Mouse (Mus musculus) heart, postnatal 0 days (tissue): ENCODE measurements around the gene Pakap. TPM values are rescaled to one million over a fixed set of nuclear protein-coding genes. Genes with fewer than 3 reads are reported as not detected.
A peak's percentile ranks its signal among the peaks of the same experiment; 100 is the strongest.

Source experiments
- ATAC-seq: fragments of 200-750 bp; cut with Nextera tagmentation; 2 replicates; pipeline ENCODE4 v1.8.0; 2017; ENCODE audit warnings: low read depth, moderate number of reproducible peaks, moderate library complexity; ENCODE audit not compliant: insufficient read depth
- DNase-seq: peaks from one replicate; pipeline ENCODE4 v3.0.0-alpha.2; 2016; ENCODE audit warnings: low spot score
- H3K27ac ChIP-seq: fragments of 300-500 bp; sonication (generic); 2 replicates; pipeline ENCODE4 v1.5.1; 2014; ENCODE audit warnings: low read depth, mild to moderate bottlenecking
- H3K27me3 ChIP-seq: fragments of 300-500 bp; sonication (generic); 2 replicates; pipeline ENCODE4 v1.6.1; 2014; ENCODE audit warnings: low read length, mixed read lengths; ENCODE audit not compliant: control insufficient read depth, insufficient read depth
- H3K36me3 ChIP-seq: fragments of 300-500 bp; sonication (generic); replicated peaks from 2 replicates; pipeline ENCODE4 v1.6.1; 2014; ENCODE audit warnings: low read length, mixed read lengths; ENCODE audit not compliant: control insufficient read depth, insufficient read depth
- H3K4me1 ChIP-seq: fragments of 300-500 bp; sonication (generic); 2 replicates; pipeline ENCODE4 v1.6.1; 2014; ENCODE audit warnings: antibody characterized with exemption; ENCODE audit not compliant: control insufficient read depth, insufficient read depth
- H3K4me2 ChIP-seq: fragments of 300-500 bp; sonication (generic); 2 replicates; pipeline ENCODE4 v1.6.1; 2014; ENCODE audit warnings: low read depth, mild to moderate bottlenecking, low read length, moderate library complexity
- H3K4me3 ChIP-seq: fragments of 300-500 bp; sonication (generic); 2 replicates; pipeline ENCODE4 v1.5.1; 2014; ENCODE audit warnings: low read depth, low read length
- H3K9ac ChIP-seq: fragments of 300-500 bp; sonication (generic); replicated peaks from 2 replicates; pipeline ENCODE4 v1.6.1; 2014; ENCODE audit warnings: low read depth, low read length, mixed read lengths
- H3K9me3 ChIP-seq: fragments of 300-500 bp; sonication (generic); replicated peaks from 2 replicates; pipeline ENCODE4 v1.6.1; 2016; ENCODE audit warnings: low read length; ENCODE audit not compliant: control insufficient read depth
- CTCF ChIP-seq: IDR thresholded peaks from 2 replicates; pipeline ENCODE4 v1.5.1; 2016; ENCODE audit warnings: antibody characterized with exemption, control low read depth, low read depth
- EP300 ChIP-seq: IDR thresholded peaks from 2 replicates; pipeline ENCODE4 v1.6.1; 2016; ENCODE audit warnings: antibody characterized with exemption, low read depth
- WGBS: fragments of 180-500 bp; shearing (Covaris S2); extraction: QIAGEN DNeasy Blood & Tissue Kit; methylation state at CpG from one replicate; pipeline ENCODE4 v1.1.7; 2014; 5-methylcytosine and 5-hydroxymethylcytosine counted together
- polyA plus RNA-seq: library from polyadenylated mRNA; unstranded; fragments of >200 nt; fragmentation: Nextera tagmentation; extraction: Ambion mirVana; gene quantifications from 2 replicates; pipeline ENCODE4 v1.2.1, GENCODE M21; 2015
- total RNA-seq: library from RNA; depleted of rRNA; stranded (reverse); fragments of >200 nt; gene quantifications from 2 replicates; pipeline ENCODE4 v1.2.3, GENCODE M21; 2014; ENCODE audit warnings: low replicate concordance

Gene Pakap
- total and polyA plus RNA-seq, 2 experiments from 2014 or later: 21.1 to 43.7 TPM

GRCm38 (mm10) chr4:57809449-57809848 is 241.5 kb downstream of the Pakap start:
- no peak overlapping the region for H3K4me3 ChIP-seq
- H3K4me1 ChIP-seq: peaks cover 33% of the 10 kb centered on the region
- DNase-seq: no peak
- no peak overlapping the region for H3K4me2 ChIP-seq
- no peak for ATAC-seq
- peaks cover 17% of the 10 kb centered on the region; the same call in 1 of the 2 replicates for H3K36me3 ChIP-seq
- no peaks in the 10 kb centered on the region for H3K27me3 ChIP-seq
- WGBS: 60% methylated on average over 4 of the region's 4 CpGs
- no peak for TF ChIP-seq EP300
- TF ChIP-seq CTCF: no peak
- H3K9ac ChIP-seq: no peak overlapping the region
- H3K27ac ChIP-seq: peak overlapping the region; percentile 53
- H3K9me3 ChIP-seq: no peaks in the 10 kb centered on the region

- no peak overlapping the region for H3K4me3 ChIP-seq
- H3K4me1 ChIP-seq: peaks cover 26% of the 10 kb centered on the region
- peaks cover 16% of the 10 kb centered on the region; the same call in 1 of the 2 replicates for H3K36me3 ChIP-seq
- no peak for TF ChIP-seq CTCF
- no peak for TF ChIP-seq EP300
- DNase-seq: no peak
- H3K4me2 ChIP-seq: no peak overlapping the region
- ATAC-seq: no peak
- WGBS: 72% methylated on average over 1 of the region's 1 CpGs
- H3K27ac ChIP-seq: peak overlapping the region; percentile 79
- H3K9ac ChIP-seq: no peak overlapping the region
- no peaks in the 10 kb centered on the region for H3K9me3 ChIP-seq
- no peaks in the 10 kb centered on the region for H3K27me3 ChIP-seq
Observed at GRCm38 (mm10) chr4:57812075-57812474, 244.1 kb downstream of the Pakap start.

- DNase-seq (peak; percentile 77), ATAC-seq (peak; percentile 87)
- Histone ChIP-seq H3K4me2 (no peak overlapping the region), H3K9ac (no peak overlapping the region), H3K27me3 (no peaks in the 10 kb centered on the region), H3K27ac (peak overlapping the region; percentile 79), H3K36me3 (peaks cover 17% of the 10 kb centered on the region; the same call in 1 of the 2 replicates), H3K4me3 (no peak overlapping the region), H3K9me3 (no peaks in the 10 kb centered on the region), H3K4me1 (peaks cover 26% of the 10 kb centered on the region)
- no peak for TF ChIP-seq CTCF
- TF ChIP-seq EP300: no peak
- 12% methylated on average over 7 of the region's 7 CpGs for WGBS
Observed at GRCm38 (mm10) chr4:57812916-57813575, 245.1 kb downstream of the Pakap start.

- Histone ChIP-seq H3K9ac (no peak overlapping the region), H3K36me3 (peaks cover 16% of the 10 kb centered on the region; the same call in 1 of the 2 replicates), H3K4me2 (no peak overlapping the region), H3K27me3 (no peaks in the 10 kb centered on the region), H3K4me1 (peaks cover 26% of the 10 kb centered on the region), H3K4me3 (no peak overlapping the region), H3K27ac (peak overlapping the region; percentile 79), H3K9me3 (no peaks in the 10 kb centered on the region)
- TF ChIP-seq CTCF: no peak
- TF ChIP-seq EP300: no peak
- WGBS: 62% methylated on average over 4 of the region's 4 CpGs
- no peak for DNase-seq
- 0 out of 2 replicates have a peak, but pooled peaks have one; percentile 5 for ATAC-seq
Observed at GRCm38 (mm10) chr4:57813576-57813945, 245.6 kb downstream of the Pakap start.

GRCm38 (mm10) chr4:57815355-57815754 is 247.4 kb downstream of the Pakap start:
- Histone ChIP-seq H3K27ac (no peak overlapping the region), H3K36me3 (peaks cover 10% of the 10 kb centered on the region; the same call in 1 of the 2 replicates), H3K9me3 (no peaks in the 10 kb centered on the region), H3K27me3 (no peaks in the 10 kb centered on the region), H3K4me3 (no peak overlapping the region), H3K9ac (no peak overlapping the region), H3K4me1 (peaks cover 23% of the 10 kb centered on the region), H3K4me2 (no peak overlapping the region)
- ATAC-seq (no peak), DNase-seq (no peak)
- 87% methylated on average over 2 of the region's 2 CpGs for WGBS
- no peak for TF ChIP-seq EP300

- Histone ChIP-seq H3K27me3 (no peaks in the 10 kb centered on the region), H3K4me3 (no peak overlapping the region), H3K36me3 (peaks cover 10% of the 10 kb centered on the region; the same call in 1 of the 2 replicates), H3K4me2 (no peak overlapping the region), H3K9ac (no peak overlapping the region), H3K9me3 (no peaks in the 10 kb centered on the region), H3K4me1 (peaks cover 27% of the 10 kb centered on the region), H3K27ac (no peak overlapping the region)
- no peak for ATAC-seq
- DNase-seq: no peak
- 87% methylated on average over 8 of the region's 8 CpGs for WGBS
- TF ChIP-seq EP300: no peak
- TF ChIP-seq CTCF: no peak
Observed at GRCm38 (mm10) chr4:57816146-57816545, 248.2 kb downstream of the Pakap start.
